Mouse (Mus musculus) liver, postnatal 0 days (tissue): ENCODE results near the gene Cpe. TPM values are rescaled to one million over a fixed set of nuclear protein-coding genes. Genes with fewer than 3 reads are reported as not detected.

Experiments used
- ATAC-seq: fragments of 200-750 bp; cut with Nextera tagmentation; 2 replicates; pipeline ENCODE4 v1.8.0; 2017; ENCODE audit warnings: mild to moderate bottlenecking, moderate library complexity
- DNase-seq: peaks from one replicate; pipeline ENCODE4 v3.0.0-alpha.2; 2016
- H3K27ac ChIP-seq: fragments of 300-500 bp; sonication (generic); 2 replicates; pipeline ENCODE4 v1.5.1; 2014; ENCODE audit warnings: antibody characterized with exemption, moderate library complexity, mild to moderate bottlenecking, low read depth
- H3K27me3 ChIP-seq: fragments of 300-500 bp; sonication (generic); 2 replicates; pipeline ENCODE4 v1.6.1; 2014; ENCODE audit warnings: low read length, control low read depth, mixed read lengths; ENCODE audit not compliant: insufficient read depth
- H3K36me3 ChIP-seq: fragments of 300-500 bp; sonication (generic); replicated peaks from 2 replicates; pipeline ENCODE4 v1.6.1; 2014; ENCODE audit warnings: mild to moderate bottlenecking, control low read depth, low read length, moderate library complexity, mixed read lengths; ENCODE audit not compliant: insufficient read depth
- H3K4me1 ChIP-seq: fragments of 300-500 bp; sonication (generic); 2 replicates; pipeline ENCODE4 v1.6.1; 2014; ENCODE audit warnings: antibody characterized with exemption, mild to moderate bottlenecking, control low read depth; ENCODE audit not compliant: insufficient read depth
- H3K4me2 ChIP-seq: fragments of 300-500 bp; sonication (generic); 2 replicates; pipeline ENCODE4 v1.6.1; 2014; ENCODE audit warnings: low read depth, mild to moderate bottlenecking, low read length, moderate library complexity, mixed read lengths
- H3K4me3 ChIP-seq: fragments of 300-500 bp; sonication (generic); 2 replicates; pipeline ENCODE4 v1.5.1; 2014; ENCODE audit warnings: low read depth, low read length
- H3K9ac ChIP-seq: fragments of 300-500 bp; sonication (generic); replicated peaks from 2 replicates; pipeline ENCODE4 v1.6.1; 2014; ENCODE audit warnings: mild to moderate bottlenecking, moderate library complexity
- H3K9me3 ChIP-seq: fragments of 300-500 bp; sonication (generic); 2 replicates; pipeline ENCODE4 v1.6.1; 2016; ENCODE audit warnings: mild to moderate bottlenecking, control low read depth, low read length, mixed read lengths
- CTCF ChIP-seq: sonication (generic); IDR thresholded peaks from 2 replicates; pipeline ENCODE4 v1.5.1; 2016; ENCODE audit warnings: antibody characterized with exemption, low read depth
- EP300 ChIP-seq: IDR thresholded peaks from 2 replicates; pipeline ENCODE4 v1.6.1; 2016; ENCODE audit warnings: antibody characterized with exemption, low read depth, mild to moderate bottlenecking
- WGBS: fragments of 180-500 bp; shearing (Covaris S2); extraction: QIAGEN DNeasy Blood & Tissue Kit; methylation state at CpG from one replicate; pipeline ENCODE4 v1.1.7; 2014; ENCODE audit not compliant: insufficient replicate concordance; 5-methylcytosine and 5-hydroxymethylcytosine counted together
- polyA plus RNA-seq: library from polyadenylated mRNA; unstranded; fragments of >200 nt; fragmentation: Nextera tagmentation; extraction: Ambion mirVana; gene quantifications from 2 replicates; pipeline ENCODE4 v1.2.1, GENCODE M21; 2015

Cpe gene
- polyA plus RNA-seq, 1 experiment from 2014 or later: 4.7 TPM

DNA sequence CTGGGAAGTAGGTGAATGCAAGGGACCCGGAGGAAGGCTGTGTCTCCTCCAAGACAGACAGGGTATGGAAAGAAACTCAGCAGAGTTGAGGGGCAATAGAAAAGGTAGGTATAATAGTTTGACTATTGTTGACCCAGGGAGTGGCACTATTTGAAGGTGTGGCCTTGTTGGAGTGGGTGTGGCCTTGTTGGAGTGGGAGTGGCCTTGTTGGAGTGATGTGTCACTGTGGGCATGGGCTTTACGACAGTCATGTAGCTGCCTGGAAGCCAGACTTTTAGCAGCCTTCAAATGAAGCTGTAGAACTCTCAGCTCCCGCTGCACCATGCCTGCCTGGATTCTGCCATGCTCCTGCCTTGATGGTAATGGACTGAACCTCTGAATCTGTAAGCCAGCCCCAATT is 76.3 kb downstream of the Cpe start:
- Histone ChIP-seq H3K27ac (no peak overlapping the region), H3K4me1 (no peaks in the 10 kb centered on the region), H3K9me3 (no peaks in the 10 kb centered on the region), H3K4me2 (no peak overlapping the region), H3K27me3 (no peaks in the 10 kb centered on the region), H3K4me3 (no peak overlapping the region), H3K36me3 (no peaks in the 10 kb centered on the region), H3K9ac (no peak overlapping the region)
- no peak for TF ChIP-seq EP300
- TF ChIP-seq CTCF: no peak
- DNase-seq (no peak), ATAC-seq (no peak)
- WGBS: 59% methylated on average over 3 of the region's 3 CpGs

GRCm38 (mm10) chr8:64615459-64615858 is 77.4 kb downstream of the Cpe start:
- Histone ChIP-seq H3K27ac (no peak overlapping the region), H3K9me3 (no peaks in the 10 kb centered on the region), H3K9ac (no peak overlapping the region), H3K4me1 (no peaks in the 10 kb centered on the region), H3K4me3 (no peak overlapping the region), H3K36me3 (no peaks in the 10 kb centered on the region), H3K27me3 (no peaks in the 10 kb centered on the region), H3K4me2 (no peak overlapping the region)
- ATAC-seq: no peak
- TF ChIP-seq EP300 (no peak), CTCF (no peak)
- DNase-seq: no peak
- 67% methylated on average over 4 of the region's 4 CpGs for WGBS

DNA sequence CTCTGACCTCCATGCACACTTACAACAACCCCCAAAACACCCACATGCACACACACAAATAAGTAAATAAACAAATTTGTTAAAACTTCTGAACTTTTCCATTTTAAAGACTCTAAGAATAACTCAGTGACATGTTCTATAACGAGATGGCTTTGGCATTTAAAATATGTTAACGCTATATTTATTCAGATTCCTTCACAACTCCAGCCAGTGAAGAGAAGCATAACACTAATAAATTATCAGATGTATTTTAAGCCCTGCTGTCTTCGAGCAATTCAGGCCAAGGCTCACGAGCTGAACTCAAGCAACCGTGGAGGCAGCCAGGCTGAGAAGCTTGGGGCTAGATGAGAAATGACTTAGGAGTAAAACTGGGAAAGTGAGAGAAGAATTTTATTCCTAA is 79.2 kb downstream of the Cpe start:
- no peaks in the 10 kb centered on the region for H3K27me3 ChIP-seq
- 68% methylated on average over 5 of the region's 5 CpGs for WGBS
- H3K9ac ChIP-seq: no peak overlapping the region
- H3K36me3 ChIP-seq: no peaks in the 10 kb centered on the region
- ATAC-seq: no peak
- H3K27ac ChIP-seq: no peak overlapping the region
- TF ChIP-seq CTCF (no peak), EP300 (no peak)
- H3K4me2 ChIP-seq: no peak overlapping the region
- no peak for DNase-seq
- H3K9me3 ChIP-seq: no peaks in the 10 kb centered on the region
- no peak overlapping the region for H3K4me3 ChIP-seq
- no peaks in the 10 kb centered on the region for H3K4me1 ChIP-seq

GRCm38 (mm10) chr8:64611210-64611974 is 81.5 kb downstream of the Cpe start:
- no peak for TF ChIP-seq CTCF
- TF ChIP-seq EP300: no peak
- ATAC-seq (no peak), DNase-seq (no peak)
- H3K9ac ChIP-seq: no peak overlapping the region
- no peak overlapping the region for H3K27ac ChIP-seq
- H3K4me1 ChIP-seq: no peaks in the 10 kb centered on the region
- H3K27me3 ChIP-seq: no peaks in the 10 kb centered on the region
- no peaks in the 10 kb centered on the region for H3K36me3 ChIP-seq
- no peaks in the 10 kb centered on the region for H3K9me3 ChIP-seq
- no peak overlapping the region for H3K4me2 ChIP-seq
- H3K4me3 ChIP-seq: no peak overlapping the region
- WGBS: 61% methylated on average over 11 of the region's 11 CpGs

GRCm38 (mm10) chr8:64608931-64609330 is 83.9 kb downstream of the Cpe start:
- DNase-seq: peak; percentile 16
- H3K4me3 ChIP-seq: no peak overlapping the region
- ATAC-seq: no peak
- H3K36me3 ChIP-seq: no peaks in the 10 kb centered on the region
- H3K27me3 ChIP-seq: no peaks in the 10 kb centered on the region
- no peak overlapping the region for H3K27ac ChIP-seq
- no peaks in the 10 kb centered on the region for H3K9me3 ChIP-seq
- H3K4me1 ChIP-seq: no peaks in the 10 kb centered on the region
- no peak for TF ChIP-seq CTCF
- TF ChIP-seq EP300: no peak
- 74% methylated on average over 16 of the region's 16 CpGs for WGBS
- H3K9ac ChIP-seq: no peak overlapping the region
- no peak overlapping the region for H3K4me2 ChIP-seq

GRCm38 (mm10) chr8:64606015-64606414 is 86.8 kb downstream of the Cpe start:
- TF ChIP-seq EP300: no peak
- no peak for TF ChIP-seq CTCF
- Histone ChIP-seq H3K9ac (no peak overlapping the region), H3K27me3 (no peaks in the 10 kb centered on the region), H3K9me3 (no peaks in the 10 kb centered on the region), H3K27ac (no peak overlapping the region), H3K4me3 (no peak overlapping the region), H3K4me2 (no peak overlapping the region), H3K36me3 (no peaks in the 10 kb centered on the region), H3K4me1 (no peaks in the 10 kb centered on the region)
- DNase-seq (no peak), ATAC-seq (no peak)
- WGBS: 80% methylated on average over 5 of the region's 5 CpGs
